Mouse (Mus musculus) layer of hippocampus, postnatal 36 days (tissue): ENCODE measurements around the gene Eml2. TPM values are rescaled to one million over a fixed set of nuclear protein-coding genes. Genes with fewer than 3 reads are reported as not detected.

ENCODE experiments used
- DNase-seq, 2 experiments: peaks; one replicate each; pipeline ENCODE4 v3.0.0; 2022
- total RNA-seq, 2 experiments: library from RNA; stranded (reverse); gene quantifications; 2 replicates each; pipeline ENCODE4 v1.2.3; 2021

Gene Eml2
- total RNA-seq, 2 experiments from 2014 or later: 145 to 149 TPM

DNA sequence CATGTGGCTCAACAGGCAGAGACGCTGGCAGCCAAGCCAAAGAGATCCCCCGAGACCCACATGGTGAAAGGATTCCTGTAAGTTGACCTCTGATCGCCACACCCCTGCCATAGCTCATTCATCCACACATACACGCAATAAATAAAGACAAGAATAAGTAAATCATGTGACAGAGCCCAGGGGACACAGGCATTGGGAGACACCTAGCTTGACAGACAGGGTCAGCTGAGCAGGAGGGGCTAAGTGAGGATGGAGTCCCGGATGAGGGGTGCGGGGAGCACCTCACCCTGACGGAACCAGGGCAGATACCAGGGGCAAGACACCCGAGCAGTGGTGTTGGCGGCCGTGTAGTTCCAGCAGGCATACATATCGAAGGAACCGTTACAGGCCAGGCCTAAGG, 12.5 kb upstream of the Eml2 start:
- no peak for DNase-seq

DNA sequence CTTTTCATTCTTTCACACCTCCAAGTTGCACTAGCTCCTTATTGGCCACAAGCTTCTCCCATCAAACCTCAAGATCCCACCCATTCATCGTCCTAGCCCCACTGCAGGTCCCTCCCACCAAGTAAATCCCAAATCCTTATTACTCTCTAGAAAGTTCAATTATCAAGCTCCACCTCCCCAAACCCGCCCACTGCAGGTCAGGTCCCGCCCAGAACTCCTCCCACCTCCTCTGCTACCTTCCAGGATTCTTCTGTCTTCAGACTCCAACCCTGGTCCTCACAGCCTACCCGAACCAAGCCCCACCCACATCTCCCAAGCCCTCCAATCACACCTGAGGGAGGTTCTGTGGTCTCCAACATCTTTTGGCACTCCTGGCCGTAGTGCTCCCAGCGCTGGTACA, 12.0 kb upstream of the Eml2 start:
- no peak for DNase-seq

DNA sequence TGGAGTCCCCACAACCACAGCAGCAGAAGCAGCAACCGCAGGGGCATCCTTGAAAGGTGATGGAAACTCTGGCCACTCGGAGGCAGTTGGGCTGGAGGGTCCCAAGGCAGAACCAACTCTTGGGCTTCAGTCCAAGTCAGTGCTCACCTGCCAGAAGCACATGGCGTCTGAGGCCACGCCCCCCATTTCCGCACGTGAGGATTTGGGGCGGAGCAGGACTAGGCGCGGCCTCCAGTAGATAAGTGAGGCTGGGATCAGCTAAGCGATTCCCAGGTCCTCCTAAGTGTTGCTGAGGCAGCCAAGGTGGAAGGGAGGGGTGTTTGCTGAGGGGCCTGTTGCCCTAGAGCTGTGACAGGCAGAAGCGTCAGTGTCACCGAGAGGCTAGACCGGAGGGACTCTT, 11.2 kb upstream of the Eml2 start:
- no peak for DNase-seq

DNA sequence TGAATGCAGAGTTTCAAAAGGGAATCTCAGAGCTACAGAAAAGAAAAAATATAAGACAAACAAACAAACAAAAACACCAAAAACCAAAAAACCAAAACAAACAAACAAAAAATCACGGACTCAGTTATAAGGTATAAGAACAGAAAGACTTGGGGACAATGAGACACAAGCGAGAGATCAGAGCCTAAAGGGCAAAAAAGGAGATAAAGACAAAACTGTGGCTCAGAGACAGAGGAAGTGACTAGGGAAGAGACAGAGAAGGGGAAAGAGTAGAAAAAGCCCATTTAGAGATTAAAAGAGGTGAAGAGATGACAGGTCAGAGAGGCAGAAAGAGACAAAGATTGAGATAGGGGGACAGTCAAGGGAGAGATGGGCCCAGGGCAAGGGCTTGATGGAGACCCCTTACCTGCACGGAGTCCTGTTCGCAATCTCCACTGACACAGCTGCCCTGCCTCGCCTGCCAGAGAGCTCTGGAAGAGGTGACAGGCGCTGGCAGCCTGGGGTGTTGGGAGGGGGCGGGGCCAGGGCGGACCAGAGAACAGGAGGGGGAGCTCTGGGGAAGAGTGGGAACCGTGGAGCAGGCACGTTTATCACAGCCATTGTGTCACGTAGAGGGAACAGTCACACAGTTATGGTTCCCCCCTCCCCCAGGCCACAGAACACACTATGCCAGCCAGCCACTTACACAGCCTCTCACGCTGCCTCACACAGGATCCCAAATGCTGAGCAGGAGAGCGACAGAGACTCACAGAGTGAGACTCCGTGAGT, 10.4 kb upstream of the Eml2 start, which contains the start of gene Gipr:
Gene Gipr, minus strand, starts transcription at position 472 of the 768 bp plus-strand sequence.
- DNase-seq: no peak

DNA sequence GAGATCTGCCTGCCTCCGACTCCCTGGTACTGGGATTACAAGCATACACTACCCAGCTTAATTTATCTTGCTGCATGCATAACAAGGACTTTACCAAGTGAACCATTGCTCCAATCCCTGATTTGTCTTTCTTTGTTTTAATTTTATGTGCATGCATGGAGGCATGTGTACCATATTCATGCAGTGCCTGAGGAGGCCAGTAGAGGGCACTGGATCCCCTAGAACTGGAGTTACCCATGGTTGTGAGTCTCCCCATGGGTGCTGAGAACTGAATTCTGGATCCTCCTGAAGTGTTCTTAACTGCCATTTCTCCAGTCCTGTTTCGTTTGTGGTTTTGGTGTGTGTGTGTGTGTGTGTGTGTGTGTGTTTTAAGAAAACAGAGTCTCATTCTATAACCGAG, 9.2 kb upstream of the Eml2 start:
- no peak for DNase-seq

DNA sequence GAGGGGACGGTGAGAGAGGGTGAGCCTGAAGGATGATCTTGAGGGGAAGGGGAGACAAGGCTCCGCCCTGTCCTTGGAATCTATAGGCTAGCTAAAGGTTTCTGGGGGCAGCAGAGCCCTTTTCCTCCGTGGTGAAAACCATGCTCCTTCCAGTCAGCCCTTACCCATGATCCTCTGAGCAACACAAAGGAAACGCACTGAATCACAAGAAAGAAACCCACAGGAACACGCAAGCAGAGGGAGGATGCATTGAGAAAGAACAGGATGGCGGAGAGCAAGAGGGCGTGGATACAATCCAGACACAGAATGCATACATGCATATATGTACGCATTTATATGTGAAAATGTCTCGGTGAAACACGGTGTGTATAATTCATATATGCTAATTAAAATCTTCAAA, 6.7 kb upstream of the Eml2 start:
- DNase-seq: no peak

DNA sequence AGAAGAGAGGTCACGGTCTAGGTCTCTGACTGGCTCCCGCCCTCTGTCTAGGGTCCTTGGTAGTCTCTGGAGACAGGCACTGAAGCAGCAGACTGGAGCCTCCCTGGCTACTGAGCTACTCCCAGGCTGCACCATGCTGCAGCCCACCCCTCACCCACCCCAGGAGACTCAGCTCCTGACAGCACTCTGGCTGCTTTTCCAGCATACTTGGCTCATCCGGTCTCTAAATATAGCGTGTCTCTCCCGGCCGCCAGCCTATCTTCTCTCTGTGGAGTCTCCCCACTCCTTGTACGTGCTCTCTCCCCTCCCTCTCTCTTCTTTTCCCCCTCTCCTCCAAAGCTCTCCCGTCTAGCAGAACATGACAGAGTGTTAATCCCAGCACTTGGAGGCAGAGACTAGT, 6.1 kb upstream of the Eml2 start:
- peak in 1 of 2 experiments; percentile 31 for DNase-seq

DNA sequence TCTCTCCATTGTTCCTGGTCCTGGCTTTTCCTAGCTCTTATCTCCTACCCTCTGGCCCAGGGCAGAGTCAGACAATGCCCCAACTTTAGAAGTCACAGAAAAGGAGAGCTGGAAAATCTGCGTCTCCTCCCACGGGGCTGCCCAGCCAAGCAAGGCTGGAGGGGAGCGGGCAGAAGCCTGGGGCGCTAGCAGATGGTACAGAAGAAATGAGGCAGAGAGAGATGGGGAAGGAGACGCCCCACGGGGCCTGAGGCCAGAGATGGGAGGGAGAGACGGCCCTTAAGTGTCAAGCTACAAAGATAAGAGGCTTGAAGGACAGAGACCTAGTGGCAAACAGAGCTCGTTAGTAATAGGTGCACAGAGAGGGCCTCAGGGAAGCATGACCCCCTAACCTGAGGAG, 4.4 kb upstream of the Eml2 start:
- DNase-seq: no peak

DNA sequence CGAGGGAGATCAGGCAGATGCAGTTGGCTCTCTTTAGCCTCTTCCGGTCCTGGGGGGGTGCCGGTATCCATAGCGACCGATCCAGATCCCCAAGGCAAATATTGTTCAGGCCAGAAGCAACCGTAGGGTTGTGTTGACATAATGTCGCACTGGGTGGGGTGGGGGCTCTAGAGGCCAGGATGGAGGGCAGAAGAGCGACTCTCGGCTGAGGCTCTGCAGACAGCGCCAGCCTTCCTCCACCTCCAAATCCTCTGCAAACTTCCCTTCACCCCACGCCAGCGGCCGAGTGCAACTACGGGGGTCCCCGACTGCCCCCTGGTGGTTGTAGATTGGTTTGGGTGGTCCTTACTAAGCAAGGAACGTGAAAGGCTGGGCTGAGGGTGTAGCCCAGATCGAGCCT, 3.3 kb upstream of the Eml2 start:
- DNase-seq: peak; percentile 80 to 83

DNA sequence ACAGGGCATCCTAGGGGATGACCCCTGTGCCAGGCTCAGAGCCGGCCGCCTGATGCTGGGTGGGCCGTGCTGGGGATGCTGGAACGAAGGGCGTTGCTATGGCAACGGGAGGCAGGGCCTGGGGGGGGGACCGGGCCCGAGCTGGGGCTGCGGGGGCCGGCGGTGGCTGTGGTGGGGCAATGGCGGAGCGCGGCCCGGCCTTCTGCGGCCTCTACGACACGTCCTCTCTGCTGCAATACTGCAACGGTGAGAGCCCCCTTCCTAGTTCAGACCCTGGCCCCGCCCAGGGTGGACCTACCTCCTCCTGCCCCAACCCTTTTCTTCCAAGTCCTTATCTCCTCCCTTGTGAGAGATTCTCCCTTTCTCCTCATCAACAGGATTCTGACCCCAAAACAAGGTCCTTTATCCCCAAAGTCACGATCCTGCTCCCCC, 311 bp downstream of the Eml2 start:
- DNase-seq: no peak

DNA sequence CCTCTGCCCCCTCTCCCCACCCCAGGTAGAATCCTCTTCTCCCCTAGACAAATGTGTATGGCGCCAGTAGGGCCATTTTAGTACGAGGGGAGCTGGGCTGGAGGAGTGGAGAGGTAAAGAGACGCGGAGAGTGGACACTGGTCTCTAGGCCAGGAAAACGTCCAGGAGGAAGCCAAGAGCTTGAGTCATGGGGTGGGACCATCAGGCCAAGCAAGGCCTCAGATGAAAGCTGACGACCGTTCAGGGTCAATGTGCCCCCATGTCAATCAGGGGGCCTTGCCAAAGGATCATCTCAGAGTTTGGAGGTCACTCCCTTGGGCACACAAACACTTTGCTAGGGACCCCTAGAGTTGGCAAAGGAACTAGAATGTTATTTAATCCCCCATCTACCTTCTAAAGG, 995 bp downstream of the Eml2 start:
- no peak for DNase-seq

DNA sequence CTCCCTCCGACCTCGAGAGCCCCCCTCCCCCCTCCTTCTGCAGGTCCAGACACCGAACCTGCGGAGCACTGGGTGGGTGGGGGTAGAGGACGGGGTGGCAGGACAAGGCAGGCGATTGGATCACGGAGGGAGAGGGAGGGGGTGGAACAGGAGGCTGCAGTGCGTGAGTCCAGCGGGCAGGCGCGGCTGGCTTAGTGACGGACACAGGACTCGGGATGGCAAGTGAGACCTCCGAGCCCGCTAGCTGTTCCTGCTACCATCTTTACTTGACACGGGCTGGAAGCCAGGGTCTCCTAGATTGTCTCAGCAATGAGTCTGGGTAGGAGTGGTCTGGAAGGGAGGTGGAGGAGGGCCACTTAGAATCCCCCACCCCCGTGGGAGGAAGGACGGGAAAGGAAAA, 1.8 kb downstream of the Eml2 start:
- peak in 1 of 2 experiments; percentile 51 for DNase-seq

DNA sequence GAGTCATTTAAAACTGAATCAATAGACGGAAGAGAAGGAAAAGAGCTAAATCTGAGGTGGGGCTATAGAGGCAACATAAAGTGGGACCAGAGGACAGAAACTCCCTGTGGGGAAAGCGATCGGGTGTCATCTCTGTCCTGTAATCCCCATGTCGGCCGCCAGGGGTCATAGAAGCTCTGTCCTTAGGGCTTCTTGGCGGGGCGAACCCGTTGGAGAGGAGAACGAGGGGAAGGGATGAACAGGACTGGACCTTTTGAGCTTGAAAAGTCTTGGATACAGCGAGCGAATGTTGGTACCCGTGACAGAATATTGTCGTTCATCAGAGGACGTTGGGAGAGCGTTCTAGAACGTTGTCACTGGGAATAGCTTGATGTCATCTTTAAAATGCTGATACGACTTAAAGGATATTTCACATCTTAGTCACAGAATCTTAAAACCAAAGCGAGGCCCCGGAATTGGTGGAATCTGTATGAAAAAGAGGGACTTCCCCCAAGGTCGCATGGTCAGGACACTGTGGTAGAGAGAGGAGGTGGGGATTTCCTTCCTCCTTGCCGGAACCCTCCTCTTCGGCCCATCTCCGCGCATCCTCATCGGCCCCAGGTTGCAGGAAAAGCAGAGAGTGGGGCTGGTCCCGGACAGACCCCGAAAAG, 2.3 kb downstream of the Eml2 start:
- peak; percentile 78 to 80 for DNase-seq

DNA sequence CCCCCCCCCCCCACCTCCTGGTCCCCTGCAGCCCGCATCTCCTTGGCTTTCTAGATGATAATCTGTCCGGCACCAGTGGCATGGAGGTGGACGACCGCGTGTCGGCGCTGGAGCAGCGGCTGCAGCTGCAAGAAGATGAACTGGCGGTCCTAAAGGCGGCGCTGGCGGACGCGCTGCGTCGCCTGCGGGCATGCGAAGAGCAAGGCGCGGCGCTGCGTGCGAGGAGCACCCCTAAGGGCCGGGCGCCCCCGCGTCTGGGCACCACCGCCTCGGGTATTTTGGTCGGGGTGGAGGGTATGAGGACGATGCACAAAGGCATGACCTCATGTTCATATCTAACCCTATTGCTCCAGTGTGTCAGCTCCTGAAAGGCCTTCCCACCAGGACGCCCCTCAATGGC, 3.0 kb downstream of the Eml2 start:
- peak; percentile 48 to 55 for DNase-seq

DNA sequence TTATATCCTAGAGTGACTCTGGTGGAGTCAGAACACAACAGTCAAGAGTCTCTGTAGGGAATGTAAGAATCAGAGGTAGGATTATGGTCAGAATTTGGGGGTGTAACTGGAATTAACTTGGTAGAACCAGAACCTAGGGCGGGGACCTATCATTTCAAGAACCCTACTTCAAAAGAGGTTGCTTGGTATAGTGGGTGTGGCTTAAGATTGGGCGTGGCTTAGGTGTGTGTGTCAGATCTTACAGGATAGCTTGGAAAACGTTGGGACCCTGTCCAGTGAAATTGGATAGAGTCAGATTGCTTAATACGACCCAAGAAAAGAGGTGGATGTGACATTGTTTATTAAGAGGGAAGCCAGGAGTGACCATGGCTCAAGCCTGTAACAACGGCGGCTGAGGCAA, 3.7 kb downstream of the Eml2 start:
- DNase-seq: no peak

DNA sequence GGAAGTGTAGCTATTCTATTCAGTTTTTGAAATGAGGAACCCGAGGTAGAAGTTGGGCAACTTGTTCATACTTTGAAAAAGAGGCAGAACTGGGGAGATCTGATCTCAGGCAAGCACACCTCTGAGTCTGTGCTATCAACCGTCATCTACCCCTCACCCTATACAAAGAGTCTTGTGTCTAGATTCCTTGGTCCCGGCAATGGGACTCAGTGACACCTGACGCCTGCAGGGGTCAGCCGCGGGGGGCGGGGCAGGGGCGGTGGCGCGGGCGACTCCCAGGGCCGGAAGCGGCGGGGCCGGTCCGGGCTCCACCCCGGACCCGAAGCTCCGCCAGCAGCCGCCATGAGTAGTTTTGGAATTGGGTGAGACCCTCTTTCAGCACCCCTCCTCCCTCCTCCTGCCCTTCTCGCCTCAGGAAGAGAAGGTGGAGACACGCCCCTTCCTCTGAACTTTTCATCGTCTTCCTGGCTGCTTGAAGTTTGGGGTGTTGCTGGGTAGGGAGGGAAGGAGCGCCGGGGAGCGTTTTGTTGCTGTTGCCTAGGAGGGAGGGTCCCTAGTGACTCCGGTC, 4.7 kb downstream of the Eml2 start:
- no peak for DNase-seq

DNA sequence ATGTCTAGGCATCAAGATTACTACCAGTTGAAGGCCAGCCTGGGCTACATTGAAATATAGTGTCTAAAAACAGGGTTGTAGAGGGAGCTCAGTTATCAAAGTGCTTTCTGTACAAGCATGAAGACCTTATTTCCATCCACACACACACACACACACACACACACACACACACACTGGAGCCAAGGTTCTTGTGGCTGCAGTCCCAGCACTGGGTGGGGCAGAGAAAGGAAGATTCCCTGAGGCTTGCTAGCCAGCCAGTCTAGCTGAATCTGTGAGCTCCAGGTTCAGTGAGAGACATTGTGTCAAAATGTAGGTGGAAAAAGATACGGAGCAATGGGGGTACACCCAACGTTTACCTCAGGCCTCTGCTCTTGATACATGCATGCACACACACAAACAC, 8.0 kb downstream of the Eml2 start:
- DNase-seq: no peak

DNA sequence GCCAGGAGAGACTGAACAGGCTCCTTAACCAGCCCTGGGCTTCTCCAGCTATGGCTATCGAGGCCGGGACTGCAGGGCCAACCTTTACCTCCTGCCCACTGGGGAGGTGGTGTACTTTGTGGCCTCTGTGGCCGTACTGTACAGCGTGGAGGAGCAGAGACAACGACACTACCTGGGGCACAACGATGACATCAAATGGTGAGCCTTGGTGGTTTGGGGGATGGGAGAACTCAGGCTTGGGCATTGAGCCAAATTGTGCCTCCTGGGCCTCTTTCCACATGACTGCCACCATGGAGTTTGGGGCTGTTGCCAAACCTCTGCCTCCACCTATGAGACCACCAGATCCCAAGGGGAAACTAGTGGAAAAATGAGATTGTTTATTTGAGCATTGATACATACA, 8.5 kb downstream of the Eml2 start:
- no peak for DNase-seq

DNA sequence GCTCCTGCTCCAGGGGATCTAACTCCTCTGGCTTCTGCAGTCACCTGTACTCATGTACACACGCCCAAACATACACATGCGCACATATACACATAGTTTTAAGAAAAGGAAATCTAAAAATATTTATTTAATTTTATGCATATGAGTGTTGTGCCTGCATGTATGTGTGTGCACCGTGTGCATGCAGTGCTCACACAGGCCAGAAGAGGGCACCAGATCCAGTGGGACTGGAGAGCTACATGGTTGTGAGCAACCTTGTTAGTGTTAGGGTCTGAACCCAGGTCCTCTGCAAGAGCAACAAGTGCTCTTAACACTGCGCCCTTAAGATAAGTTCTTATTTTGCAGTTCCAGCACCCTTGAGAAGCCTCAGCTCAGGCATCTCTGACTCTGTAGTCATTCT, 18.5 kb downstream of the Eml2 start:
- no peak for DNase-seq

DNA sequence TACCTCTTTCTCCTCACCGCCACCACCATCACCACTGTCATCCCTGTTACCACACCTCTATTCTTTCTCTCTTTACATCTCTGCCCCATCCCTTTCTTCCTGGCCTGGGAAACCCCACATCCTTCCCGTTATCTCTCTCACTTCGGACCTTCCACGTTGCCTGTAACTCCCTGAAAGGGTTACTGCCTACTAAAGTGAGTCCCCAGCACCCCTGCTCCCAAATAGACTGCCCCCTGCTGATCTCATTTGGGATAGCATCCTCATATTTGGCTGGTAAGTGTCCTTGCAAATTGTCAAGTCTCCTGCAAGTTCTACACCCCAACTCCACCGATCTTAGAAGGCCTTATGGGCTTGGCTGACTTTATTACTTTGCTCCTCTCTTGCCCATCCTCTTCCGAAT, 20.5 kb downstream of the Eml2 start:
- DNase-seq: no peak

DNA sequence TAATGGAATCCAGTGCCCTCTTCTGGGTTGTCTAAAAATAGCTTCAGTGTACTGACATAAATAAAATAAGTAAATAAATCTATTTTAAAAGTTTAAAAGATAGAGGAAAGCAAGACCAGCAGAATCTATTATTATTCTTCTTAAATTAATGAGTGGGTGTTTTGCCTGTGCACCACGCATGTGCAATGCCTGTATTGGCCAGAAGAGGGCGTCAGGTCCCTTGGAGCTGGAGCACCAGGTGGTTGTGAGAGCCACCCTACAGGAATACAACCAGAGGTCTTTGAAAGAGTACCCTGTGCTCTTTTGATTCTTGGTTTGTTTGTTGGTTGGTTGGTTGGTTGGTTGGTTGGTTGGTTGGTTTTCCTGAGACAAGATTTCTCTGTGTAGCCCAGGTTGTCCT, 21.8 kb downstream of the Eml2 start:
- no peak for DNase-seq

DNA sequence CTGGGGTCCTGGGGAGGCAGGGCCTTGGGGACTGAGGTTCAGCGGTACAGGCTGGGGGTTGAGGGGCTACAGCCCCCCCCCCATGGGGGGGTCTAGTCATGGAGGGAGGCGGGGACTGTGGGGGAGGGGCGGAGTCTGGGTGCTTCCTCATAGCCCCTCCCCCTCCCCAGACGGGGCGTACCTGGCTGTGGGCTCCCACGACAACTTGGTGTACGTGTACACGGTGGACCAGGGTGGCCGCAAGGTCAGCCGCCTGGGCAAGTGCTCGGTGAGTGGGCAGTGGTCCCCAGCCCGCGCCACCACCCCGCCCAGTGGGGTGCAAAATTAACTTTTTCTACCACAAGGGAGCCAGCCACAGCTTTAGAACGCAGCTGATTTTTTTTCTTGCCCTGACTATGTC, 25.4 kb downstream of the Eml2 start:
- no peak for DNase-seq

DNA sequence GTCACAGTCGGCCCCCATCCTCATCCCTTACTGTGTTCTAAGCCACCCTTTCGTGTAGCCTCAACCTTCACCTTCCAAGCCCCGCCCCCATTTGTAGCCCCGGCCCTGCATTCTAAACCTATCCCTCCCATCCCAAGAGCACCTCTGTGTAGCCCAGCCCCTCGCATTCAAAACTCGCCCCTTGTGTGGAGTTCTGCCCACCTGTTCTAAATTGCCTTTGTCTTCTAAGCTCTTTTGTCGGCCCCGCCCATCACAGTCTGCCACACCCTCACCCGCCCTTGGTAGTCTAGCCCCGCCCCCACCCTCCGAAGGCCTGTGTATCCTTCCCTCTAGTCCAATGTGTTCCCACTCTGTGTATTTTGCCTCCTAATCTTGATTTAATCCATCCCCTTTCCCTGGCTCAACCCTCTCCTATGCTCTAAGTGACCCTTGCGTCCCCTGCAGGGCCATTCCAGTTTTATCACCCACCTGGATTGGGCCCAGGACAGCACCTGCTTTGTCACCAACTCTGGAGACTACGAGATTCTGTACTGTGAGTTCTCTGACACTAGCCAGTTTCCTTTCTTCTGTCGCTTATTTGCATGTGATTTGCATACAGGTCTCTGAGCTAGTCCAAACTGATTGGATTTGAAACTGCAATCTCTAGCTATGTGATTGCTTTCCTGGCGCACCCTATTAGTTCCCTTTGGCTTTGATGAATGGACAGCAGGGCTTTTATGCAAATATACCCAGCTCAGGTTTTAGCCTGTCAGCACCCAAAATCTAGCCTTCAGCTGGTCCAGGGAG, 26.0 kb downstream of the Eml2 start:
- DNase-seq: no peak
